Mouse (Mus musculus) yolk sac, embryonic 10.5 days (tissue): ENCODE measurements around the gene Dmpk.

Experiments
- DNase-seq: peaks from one replicate; pipeline ENCODE4 v3.0.0-alpha.2; 2017; ENCODE audit warnings: low spot score

Dmpk gene

DNA sequence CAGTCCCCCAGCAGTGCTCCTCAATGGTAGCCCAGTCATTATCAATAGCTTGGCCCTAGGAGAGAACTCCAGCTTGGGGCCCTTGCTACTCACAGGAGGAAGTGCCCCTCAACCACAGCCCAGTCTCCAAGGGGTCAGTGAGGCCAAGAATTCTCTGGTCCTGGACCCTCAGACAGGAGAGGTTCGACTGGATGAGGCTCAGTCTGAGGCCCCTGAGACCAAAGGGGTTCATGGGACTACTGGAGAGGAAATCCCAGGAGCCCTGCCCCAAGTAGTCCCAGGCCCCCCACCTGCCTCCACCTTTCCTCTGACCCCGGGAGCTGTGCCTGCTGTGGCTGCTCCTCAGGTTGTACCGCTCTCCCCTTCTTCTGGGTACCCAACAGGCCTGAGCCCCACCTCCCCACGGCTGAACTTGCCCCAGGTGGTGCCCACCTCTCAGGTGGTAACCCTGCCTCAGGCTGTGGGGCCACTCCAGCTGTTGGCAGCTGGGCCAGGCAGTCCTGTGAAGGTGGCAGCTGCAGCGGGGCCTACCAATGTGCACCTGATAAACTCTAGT, 12.8 kb downstream of the Dmpk start:
- DNase-seq, result no peak

DNA sequence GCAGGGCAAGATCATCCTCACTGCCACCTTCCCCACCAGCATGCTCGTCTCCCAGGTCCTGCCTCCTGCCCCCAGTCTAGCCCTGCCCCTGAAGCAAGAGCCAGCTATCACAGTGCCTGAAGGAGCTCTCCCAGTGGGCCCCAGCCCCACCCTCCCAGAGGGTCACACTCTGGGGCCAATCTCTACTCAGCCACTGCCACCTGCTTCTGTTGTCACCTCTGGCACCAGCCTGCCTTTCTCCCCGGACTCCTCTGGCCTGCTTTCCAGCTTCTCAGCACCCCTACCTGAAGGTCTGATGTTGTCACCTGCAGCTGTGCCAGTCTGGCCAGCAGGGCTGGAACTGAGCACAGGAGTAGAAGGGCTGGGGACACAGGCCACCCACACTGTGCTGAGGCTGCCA, 13.6 kb downstream of the Dmpk start:
- no peak for DNase-seq

DNA sequence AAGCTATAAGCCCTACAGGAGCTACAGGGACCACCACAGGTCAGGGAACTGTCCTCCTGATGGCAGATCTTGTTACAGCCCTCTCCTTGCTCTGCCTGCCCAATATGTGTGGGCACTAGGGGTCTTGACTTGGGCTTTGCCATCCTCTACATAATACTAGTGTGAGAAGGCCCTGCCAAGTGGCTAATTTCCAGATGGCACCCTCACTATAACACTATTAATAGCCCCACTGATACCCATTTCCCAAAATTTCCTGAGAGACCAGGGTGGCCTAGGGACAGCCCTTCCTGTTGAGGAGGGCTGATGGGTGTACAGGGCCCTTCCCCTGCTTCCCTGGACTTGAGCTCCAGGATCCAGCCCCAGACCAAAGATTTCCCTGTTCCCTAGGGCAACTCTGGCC, 14.2 kb downstream of the Dmpk start:
- DNase-seq, result no peak

DNA sequence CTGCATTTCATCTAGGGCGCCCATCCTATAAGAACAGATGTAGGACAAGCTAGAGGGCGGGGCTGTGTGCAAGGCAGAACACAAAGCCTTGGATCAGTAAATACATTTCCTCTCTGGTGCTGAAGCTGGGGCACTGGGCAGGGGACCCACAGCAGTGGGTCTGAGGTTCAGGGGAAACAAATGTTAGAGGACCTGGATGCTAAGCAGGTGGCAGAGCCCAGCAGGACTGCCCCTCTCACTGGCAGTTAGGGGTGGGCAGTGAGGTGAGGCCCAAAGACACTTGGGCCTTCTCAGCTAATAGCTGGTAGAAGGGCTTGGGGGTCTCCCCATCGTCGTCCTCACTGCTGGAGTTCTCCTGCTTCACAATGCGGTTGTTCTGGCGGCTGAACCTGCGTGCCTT, 15.2 kb downstream of the Dmpk start:
- DNase-seq, result no peak

DNA sequence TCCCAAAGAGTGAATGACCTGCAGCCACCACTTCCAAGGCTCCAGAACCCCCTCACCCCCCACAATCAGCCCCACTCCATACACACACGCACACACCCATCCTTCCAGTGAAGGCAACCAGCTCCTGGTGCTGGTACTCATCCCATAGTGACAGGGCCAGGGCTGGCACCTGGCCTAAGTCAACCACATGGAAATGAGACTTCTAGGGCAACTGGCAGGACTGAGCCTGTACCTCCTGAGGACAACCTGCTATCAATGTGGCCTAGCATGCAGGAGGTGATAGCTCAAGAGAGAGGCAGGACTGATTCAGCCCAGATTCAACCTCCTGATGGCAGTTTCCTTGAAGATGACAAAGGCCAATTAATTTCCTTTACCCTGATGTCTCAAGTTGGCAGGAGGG, 16.6 kb downstream of the Dmpk start:
- DNase-seq, result no peak

DNA sequence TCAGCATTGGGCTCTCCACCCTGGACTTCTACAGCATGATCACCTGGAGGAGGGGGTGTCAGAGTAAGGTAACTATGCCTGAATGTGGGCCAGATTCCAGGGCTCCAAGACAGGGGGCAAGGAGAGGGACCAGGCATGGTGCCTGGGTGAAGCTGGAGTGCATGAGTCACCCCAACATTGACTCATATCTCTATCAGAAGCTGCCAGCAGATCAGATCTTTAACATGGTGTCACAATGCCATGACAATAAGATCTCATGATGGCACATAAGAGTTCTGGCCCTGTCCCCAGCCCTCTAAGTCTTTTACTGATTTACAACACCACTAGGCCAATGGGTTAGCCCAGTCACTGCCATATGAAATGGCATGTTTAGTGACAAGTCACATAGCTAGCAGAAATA, 20.1 kb downstream of the Dmpk start:
- no peak for DNase-seq

DNA sequence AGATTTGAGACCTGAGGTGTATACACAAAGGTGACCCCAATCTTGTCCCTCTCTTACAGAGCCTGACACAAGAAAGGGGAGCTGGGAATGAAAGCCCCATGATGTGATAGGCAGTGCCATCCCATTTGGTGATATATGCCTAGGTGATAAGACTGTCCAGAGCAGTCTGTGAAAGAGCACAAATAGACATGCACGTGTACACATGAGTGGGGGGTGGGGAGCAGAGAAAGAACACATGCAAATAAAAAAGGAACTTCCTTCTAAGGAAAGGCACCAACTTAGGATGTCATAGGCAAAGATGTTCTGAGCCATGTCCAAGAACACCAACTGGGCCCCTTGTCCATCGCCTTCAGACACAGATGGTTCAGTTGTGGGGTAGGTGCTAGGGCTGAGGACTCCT, 20.8 kb downstream of the Dmpk start:
- no peak for DNase-seq

DNA sequence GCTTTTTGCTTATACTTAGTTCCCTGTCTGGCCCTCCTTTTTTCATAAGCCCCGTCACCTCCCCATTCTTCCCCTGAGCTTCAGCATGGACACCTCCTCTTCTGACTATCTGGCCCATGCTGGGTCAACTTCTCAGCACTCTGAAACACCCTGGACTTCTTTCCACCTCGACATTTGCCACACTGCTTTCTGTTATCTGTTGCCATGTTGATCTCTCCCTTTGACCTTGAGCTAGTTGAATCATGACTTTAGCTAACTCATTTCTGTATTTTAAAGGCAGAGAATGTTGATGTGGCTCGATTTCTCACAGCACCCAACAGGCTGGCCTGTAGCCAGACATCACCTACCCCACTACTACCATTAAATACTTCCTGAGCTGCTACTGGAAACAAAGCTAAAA, 23.8 kb downstream of the Dmpk start:
- DNase-seq, result no peak

DNA sequence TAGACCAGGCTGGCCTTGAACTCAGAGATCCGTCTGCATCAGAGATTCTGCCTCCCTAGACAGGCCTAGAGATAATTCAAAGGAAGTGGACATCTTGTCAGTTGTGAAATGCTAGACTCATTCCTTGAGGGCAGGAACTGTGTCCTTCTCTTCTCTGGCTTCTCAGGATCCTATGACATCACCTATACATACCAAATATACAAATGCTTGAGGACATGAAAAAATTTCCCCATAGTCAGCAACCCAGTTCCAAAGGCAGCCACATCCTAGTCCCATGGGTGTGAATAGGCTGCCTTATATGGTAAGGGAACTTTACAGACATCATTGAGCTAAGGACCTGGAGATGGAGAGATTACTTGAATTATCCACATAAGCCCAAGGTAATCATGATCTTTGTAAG, 25.9 kb downstream of the Dmpk start:
- DNase-seq, result no peak

DNA sequence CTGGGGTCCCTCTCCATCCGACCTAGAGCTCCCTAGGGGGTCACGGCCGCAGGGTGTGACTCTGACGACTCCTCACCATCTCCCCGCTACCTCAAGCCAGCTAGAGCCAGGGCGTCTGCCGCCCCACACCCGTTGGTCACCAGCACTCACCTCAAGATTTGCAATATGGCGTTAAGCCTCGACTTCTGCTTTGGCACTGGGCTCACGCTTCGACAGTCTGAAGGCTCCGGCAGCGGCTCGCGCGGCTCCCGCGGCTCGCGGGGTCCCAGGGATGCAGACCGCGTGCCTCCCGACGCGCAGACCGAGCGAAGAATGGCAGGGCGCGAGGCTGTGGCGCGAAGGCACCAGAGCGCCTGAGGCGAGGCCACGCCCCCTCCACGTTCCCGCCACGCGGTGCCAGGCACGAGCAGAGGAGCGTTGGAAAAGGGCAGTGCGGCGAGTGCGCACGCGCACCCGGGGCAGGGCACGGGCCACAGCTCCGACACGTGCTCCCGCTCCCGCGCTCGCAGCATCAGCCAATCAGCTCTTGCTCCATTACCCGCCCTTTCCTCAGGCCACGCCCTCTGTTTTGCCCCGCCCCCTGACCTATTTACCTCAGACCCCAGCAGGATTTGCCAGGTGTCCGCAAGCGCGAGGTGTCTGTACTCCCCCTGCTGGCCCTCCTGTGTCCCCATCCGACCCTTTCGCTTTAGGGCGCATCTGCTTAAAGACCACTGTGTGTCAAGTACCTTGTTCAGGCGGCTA, 34.6 kb downstream of the Dmpk start, which contains the start of gene Gm4969:
Gene Gm4969, minus strand, starts transcription at position 341 of the 744 bp plus-strand sequence.
- DNase-seq, result peak; percentile 65

DNA sequence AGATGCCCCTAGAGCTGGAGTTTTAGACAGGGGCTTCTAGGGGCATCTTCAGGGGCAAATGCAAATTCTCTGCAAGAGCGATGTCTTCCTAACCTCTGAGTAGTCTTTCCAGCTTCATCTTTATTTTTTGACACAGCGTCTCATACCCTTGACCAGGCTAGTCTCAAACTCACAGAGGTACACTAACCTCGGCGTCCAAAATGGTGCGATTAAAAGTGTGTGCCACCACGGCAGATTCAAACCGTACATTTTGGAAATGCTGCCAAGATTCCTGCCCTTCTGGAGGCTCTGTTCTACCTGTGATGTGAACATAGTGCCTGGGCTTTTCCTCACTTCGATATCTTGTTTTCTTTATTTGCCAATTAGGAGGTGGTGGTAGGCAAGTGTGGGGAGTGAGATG, 35.4 kb downstream of the Dmpk start:
- DNase-seq, result no peak

DNA sequence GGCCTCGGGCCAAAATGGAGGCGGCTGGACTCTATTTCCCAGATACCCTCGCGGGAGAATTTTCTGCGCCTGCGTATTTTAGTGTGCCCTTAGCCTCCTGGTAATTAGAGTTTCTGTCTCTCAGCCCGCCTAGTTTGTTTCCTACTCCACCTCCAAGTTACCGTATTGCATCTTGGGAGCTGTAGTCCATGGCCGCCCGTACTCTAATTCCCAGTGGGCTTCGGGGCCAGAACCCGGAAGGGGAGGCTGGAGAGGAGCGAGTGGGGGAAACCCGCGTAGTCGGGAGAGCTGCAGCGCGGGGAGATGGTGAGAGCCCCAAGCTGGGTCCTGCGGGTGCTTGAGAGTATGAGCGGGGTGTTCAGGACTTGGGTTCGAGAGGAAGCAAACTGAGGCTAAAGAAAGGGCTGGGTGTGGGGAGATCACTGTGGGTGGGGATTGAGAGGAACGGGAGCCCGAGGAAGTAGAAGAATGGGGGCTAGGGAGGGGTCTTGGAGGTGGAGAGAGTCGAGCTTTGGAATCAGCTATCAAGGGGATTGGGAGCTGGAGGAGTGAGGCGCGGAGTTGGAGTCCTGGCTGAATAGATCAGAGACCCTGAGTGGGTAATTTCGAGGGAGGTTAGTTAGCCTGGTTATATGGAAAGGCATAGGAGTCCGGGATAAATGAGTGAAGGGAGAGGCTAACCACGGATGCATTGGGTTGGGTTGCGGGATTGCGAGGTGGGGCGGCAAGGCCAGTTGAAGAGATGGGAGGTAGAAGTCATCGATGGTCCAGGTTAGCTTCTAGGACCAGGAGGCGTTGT, 36.2 kb downstream of the Dmpk start, which contains the start of gene Fbxo46:
Gene Fbxo46, plus strand, starts transcription at position 229 of the 799 bp plus-strand sequence.
- peak; percentile 96 for DNase-seq

DNA sequence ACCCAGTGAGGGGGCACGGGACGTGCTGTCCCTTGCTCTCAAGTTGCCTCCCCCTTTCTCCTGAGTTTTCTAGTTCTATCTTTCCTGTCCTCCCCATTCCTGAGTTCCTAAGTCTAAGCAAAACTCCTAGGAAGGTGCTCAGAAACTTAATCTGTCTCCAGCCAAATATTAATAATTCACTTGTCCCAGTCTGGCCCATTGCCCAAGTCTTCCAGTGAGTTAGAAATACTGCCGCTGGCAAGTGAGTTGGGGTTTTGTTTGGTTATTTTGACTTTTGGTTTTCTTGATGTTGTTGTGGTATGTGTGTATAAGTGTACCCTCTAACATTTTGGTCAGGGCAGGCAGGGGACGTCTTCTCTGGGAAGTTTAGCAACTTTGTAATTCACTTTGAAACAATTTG, 38.0 kb downstream of the Dmpk start:
- DNase-seq, result no peak

DNA sequence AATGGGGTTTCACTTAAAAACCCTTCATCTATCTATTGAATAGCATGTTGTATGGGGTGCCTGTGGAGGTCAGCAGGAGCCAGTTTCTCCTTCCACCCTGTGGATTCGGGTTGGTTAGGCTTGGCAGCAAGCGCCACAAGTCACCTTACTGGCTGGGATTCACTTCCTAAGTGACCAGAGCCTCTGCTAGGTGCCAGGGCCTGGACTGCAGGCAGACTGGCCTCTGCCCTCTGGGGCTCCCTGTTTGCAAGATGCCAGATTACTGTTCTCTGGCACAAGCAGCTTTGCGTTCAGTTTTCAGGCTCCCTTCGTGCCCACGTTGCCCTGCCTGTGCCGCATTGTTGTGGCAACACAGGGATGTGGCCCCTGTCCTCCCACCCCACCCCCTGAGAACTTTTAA, 41.1 kb downstream of the Dmpk start:
- no peak for DNase-seq

DNA sequence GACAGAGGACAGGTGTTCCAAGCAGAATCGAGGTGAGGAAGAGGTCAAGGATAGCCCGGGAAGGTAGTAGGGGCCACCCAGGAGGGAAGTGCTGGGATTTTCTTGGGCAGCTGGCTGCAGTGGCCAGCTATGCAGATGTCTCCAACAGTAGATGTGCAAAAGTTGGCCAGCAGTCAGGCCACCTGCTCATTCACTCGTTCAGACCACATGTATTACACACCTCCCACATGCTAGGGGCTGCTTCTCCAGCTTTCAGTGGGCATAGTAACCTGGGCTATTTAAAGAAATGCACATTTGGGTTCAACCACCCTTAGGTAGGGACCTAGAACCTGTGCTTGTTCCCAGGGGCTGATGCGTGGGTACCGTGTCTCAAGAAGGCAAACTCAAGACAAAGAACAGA, 44.1 kb downstream of the Dmpk start:
- DNase-seq, result no peak

DNA sequence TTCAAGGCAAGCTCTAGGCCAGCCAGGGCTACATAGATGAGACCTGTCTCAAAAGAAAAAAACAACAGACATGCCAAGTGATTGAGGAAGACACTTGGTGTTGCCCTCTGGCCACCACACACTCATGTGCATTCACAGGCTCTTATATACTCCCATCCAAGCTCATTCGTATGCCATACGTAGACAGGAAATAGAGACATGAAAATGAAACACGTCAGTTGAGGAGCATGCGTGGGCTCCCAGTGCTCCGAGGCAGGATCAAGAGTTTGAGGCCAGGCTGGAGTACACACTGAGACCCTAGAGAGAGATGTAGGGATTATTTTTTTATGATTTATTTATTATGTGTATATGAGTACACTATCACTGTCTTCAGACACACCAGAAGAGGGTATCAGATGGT, 45.7 kb downstream of the Dmpk start:
- no peak for DNase-seq

DNA sequence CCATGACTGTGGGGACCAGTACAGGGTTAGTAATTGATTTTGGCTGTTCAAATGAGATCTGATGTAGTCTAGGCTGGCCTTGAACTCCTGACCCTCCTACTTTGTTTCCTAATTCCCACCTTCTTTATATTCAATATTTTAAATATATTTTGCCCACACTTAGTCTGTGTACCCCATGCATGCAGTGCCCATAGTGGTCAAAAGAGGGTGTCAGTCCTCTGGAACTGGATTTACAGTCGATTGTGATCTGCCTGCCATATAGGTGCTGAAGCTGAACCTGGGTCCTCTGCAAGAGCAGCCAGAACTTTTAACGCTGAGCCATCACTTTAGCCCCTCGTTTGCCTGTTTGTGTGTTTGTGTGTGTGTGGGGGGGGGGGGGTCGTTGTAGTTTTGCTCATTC, 47.0 kb downstream of the Dmpk start:
- no peak for DNase-seq

DNA sequence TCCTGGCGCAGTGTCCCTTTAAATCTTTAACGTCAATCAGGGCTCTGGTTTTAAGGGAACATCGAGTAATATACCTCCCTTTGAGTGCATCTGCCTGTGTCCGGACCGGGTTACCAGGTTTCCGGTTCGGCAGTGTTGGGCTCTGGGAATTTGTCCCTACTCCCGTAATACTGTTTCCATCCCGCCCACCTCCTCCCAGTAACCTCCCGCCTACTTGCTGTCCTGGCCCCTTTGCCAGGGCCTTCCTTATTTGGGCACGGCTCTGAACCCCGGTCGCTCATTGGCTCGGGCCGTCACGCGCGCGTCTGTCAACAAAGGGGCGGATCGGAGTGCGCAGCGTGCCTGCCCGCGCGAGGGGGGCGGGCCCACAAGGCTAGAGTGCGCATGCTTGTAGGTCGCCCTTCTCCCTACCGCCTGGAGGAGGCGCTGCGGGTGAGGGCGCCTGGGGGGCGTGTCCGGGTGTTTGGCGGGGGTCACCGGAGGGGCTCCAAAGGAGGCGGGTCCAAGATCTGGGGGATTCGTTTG, 47.7 kb downstream of the Dmpk start:
- peak; percentile 98 for DNase-seq

DNA sequence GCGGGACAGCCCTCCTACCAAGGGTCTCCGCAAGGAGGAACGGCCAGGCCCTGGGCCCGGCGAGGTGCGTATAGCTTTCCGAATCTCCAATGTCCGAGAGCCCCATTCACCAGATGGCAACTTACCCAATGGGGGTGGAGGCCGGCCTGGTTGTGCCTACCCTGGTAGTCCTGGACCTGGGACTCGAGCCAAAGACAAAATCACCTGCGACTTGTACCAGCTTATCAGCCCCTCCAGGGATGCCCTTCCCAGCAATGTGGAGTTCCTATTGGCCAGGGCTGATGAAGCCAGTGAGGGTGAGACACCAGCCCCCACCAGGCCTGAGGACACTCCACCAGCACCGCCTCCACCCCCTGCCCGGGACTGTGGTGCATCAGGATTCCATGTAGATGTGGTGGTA, 52.5 kb downstream of the Dmpk start:
- DNase-seq, result no peak

DNA sequence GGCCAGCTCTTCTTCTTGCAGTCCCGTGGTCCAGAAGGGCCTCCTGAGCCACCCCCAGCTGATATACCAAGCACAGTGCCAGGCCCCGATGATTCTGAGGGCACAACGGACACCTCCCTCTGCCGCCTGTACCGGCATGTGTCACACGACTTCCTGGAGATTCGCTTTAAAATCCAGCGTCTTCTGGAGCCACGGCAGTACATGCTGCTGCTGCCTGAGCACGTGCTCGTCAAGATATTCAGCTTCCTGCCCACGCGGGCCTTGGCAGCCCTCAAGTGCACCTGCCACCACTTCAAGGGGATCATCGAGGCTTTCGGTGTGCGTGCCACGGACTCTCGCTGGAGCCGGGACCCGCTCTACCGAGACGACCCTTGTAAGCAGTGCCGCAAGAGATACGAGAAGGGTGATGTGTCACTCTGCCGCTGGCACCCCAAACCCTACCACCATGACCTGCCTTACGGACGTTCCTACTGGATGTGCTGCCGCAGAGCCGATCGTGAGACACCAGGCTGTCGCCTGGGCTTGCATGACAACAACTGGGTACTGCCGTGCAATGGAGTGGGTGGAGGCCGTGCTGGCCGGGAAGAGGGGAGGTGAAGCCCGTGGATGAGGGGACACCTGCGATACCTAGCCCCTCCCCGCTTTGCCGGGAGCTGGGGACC, 53.2 kb downstream of the Dmpk start:
- DNase-seq, result no peak

DNA sequence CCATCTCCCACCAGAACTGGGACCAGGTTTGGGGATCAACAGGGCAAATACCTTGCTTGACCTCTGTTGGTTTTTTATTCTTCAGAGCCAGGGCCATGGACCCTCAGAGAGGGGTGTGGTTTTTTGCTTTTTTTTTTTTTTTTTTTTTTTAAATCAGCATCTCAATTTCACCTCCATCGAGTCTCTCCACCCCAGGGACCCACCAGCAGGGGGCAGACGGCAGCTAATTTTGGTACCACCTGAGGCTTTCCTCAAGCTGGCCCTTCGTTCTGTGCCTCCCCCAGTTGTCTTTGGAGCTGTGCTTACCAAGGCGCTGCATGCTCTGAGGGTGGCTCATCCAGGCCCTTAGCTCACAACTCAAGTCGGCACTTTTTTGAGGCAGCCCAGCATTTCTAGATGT, 53.7 kb downstream of the Dmpk start:
- DNase-seq, result no peak
